ENCODE assay signal across 7 mouse cellular contexts in the genomic region with DNA sequence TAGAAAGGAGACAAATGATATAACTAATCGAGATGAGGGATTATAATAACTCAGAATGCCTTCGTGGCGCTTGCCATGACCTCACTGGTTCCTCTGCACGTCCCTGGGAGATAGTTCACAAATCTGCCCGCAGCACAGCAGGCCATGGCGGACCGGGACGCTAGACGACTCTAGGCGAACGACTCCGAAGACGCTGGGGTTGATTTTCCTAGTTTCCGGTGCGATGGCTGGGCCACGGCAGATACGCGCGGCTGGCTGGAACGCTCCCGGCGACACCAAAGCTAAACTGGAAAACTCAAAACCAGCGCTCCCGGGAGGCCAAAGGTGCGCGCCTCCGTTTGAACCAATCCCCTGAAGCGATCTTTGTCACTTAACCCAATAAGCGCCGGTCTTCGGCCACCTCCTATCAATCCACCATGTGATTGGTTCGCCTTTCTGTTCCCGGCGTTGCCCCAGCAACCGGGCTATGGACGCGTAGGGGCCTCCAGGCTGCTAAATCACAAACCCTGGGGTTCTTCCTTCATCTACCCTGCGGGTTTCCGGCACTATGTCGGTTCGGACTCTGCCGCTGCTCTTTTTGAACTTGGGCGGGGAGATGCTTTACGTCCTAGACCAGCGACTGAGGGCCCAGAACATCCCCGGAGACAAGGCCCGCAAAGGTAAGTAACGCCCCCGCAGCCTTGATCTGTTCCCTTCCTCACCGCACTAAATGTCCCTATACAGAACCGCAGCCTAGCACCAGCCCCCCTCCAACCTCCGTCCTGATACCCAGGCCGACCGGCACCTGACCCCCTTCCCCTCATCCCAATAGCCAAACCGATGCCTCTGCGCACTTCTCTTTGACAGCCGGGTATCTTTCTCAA. TPM values are rescaled to one million over a fixed set of nuclear protein-coding genes. Genes with fewer than 3 reads are reported as not detected.
A peak's percentile ranks its signal among the peaks of the same experiment; 100 is the strongest.
DNase-seq lines count a peak whose midpoint lies in the region; ATAC-seq lines count a peak whose summit lies in the region.

Oscp1 (plus strand) TSS at position 432 of the 863 bp plus-strand sequence.

- peak within 1 kb of the TSS; percentile 65 for H3K4me3 ChIP-seq in intestine, embryonic 15.5 days (replicated peaks)
- peak within 1 kb of the TSS; percentile 84 for H3K4me3 ChIP-seq in midbrain, embryonic 10.5 days

- intact Hi-C loops in left cerebral cortex, postnatal 25 days (cut with DNase I): no loop called here

- H3K27ac ChIP-seq in intestine, embryonic 15.5 days: peak within 1 kb of the TSS; percentile 37; the same call in 1 of the 2 replicates
- H3K27ac ChIP-seq in midbrain, embryonic 10.5 days (replicated peaks): peak within 1 kb of the TSS; percentile 89

- H3K9ac ChIP-seq in intestine, embryonic 15.5 days: peak within 1 kb of the TSS; percentile 51

- no peaks in the 10 kb centered on the region for H3K9me3 ChIP-seq in intestine, embryonic 15.5 days
- no peaks in the 10 kb centered on the region for H3K9me3 ChIP-seq in midbrain, embryonic 10.5 days (replicated peaks)

- 0 out of 2 replicates have a peak, but pooled peaks cover 8% of the 10 kb centered on the region for H3K4me1 ChIP-seq in intestine, embryonic 15.5 days (replicated peaks)
- peaks cover 20% of the 10 kb centered on the region for H3K4me1 ChIP-seq in midbrain, embryonic 10.5 days

- no peaks in the 10 kb centered on the region for H3K27me3 ChIP-seq in intestine, embryonic 15.5 days (replicated peaks)
- H3K27me3 ChIP-seq in midbrain, embryonic 10.5 days (ENCODE audit: low read depth, poor library complexity, severe bottlenecking): no peaks in the 10 kb centered on the region

- peak; percentile 99 for ATAC-seq in intestine, embryonic 15.5 days

- DNase-seq in adrenal gland, adult (ENCODE audit: inconsistent age in 2 of 2, low spot score in 1 of 2): peak; percentile 91 to 96
- DNase-seq in embryo, embryonic 10.5 days (ENCODE audit: low spot score): peak; percentile 98
- DNase-seq in gastrocnemius, postnatal 25 days: peak; percentile 86
- peak; percentile 96 to 98 for DNase-seq in left cerebral cortex, postnatal 25 days (ENCODE audit: low spot score in 2 of 2)
- peak; percentile 94 for DNase-seq in midbrain, embryonic 10.5 days (ENCODE audit: low spot score)
- peak; percentile 85 for DNase-seq in right cerebral cortex, postnatal 4 days

- under 1% methylated on average over 57 of the region's 57 CpGs for WGBS in intestine, embryonic 15.5 days
- WGBS in midbrain, embryonic 10.5 days: under 1% methylated on average over 57 of the region's 57 CpGs

- peaks cover 12% of the 10 kb centered on the region for H3K36me3 ChIP-seq in intestine, embryonic 15.5 days
- peaks cover 34% of the 10 kb centered on the region for H3K36me3 ChIP-seq in midbrain, embryonic 10.5 days

- peak within 1 kb of the TSS; percentile 84 for H3K4me2 ChIP-seq in intestine, embryonic 15.5 days (replicated peaks)

RNA-seq across cellular contexts. Expression of gene Oscp1, which starts in this region (rescaled TPM):
- total RNA-seq in gastrocnemius, postnatal 25 days (2021): 1 to 10 TPM in 1 of 2 experiments, under 1 TPM in 1; 0.72 to 2.2 TPM
- polyA plus RNA-seq in intestine, embryonic 15.5 days (2015; fragmentation: Nextera tagmentation; extraction: Ambion mirVana): 8.9 and 11.0 TPM in 2 replicates
- total RNA-seq in left cerebral cortex, postnatal 25 days (2021): 10 to 100 TPM; 45.5 to 55.8 TPM
- polyA plus RNA-seq in midbrain, embryonic 10.5 days (2016; fragmentation: Nextera tagmentation; extraction: Ambion mirVana): 33.2 and 34.7 TPM in 2 replicates

Comparison
In these comparisons a context has a peak if more than half of its experiments do, and no peak if none do; other contexts are left out.
1. Peak in every context shown above with its lines: DNase-seq, ATAC-seq, H3K4me3 ChIP-seq and H3K27ac ChIP-seq.
2. RNA of gene Oscp1 (total RNA-seq): 45.5 to 55.8 TPM in left cerebral cortex, postnatal 25 days; 0.72 to 2.2 TPM in gastrocnemius, postnatal 25 days; every median in the first group is over 10 times any median in the second.